Comparison of ENCODE assay signal across 10 mouse cellular contexts in the genomic region with DNA sequence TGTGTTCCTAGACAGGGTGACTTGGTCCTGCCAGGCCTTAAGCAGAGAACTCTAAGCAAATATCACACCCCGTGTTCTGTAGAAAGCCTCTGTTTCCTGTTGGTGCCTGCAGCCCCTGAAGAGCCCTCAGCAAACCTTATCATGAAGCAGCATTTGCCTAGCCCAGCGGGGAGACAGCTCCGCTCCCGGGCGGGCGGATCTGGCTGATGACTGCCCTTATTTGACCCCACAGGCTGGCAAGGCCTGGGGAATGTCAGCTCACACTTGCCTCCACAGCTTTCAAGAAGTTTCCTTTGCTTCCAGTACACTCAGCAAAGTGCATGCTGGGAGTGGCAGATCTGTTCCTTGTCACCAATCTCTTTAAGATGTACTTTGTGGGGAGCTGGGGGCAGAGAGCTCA. TPM values are rescaled to one million over a fixed set of nuclear protein-coding genes. Genes with fewer than 3 reads are reported as not detected.
A peak's percentile ranks its signal among the peaks of the same experiment; 100 is the strongest.
DNase-seq lines count a peak whose midpoint lies in the region; ATAC-seq and TF ChIP-seq lines count a peak whose summit lies in the region.
"Had no signal": no experiment of that assay in that cellular context is flagged by ENCODE, and none has a peak within 500 bp of the region (broad histone marks: within the 10 kb centered on the region; RNA-seq: fewer than 3 reads in every experiment).

No protein-coding gene starts in this region.

- H3K36me3 ChIP-seq in testis, adult 2 months (ENCODE audit: control insufficient read depth, insufficient read depth, low read length): no peaks in the 10 kb centered on the region
- H3K36me3 ChIP-seq: limb, embryonic 13.5 days had no signal

- intact Hi-C loops in heart, postnatal 14 days (cut with DNase I): no loop called here

- H3K4me3 ChIP-seq in testis, adult 2 months (ENCODE audit: control insufficient read depth, low read depth, low read length): no peak overlapping the region
- H3K4me3 ChIP-seq: limb, embryonic 13.5 days had no signal

- ATAC-seq in inflammation-experienced regulatory T-cells, adult 6 months: no peak
- ATAC-seq: Patski had no signal

- no peak for TF ChIP-seq POLR2A in testis, adult 2 months (IDR thresholded peaks at IDR 0.05; ENCODE audit: control insufficient read depth, low read depth, low read length)

- no peak for TF ChIP-seq CTCF in testis, adult 2 months (IDR thresholded peaks at IDR 0.05; ENCODE audit: control insufficient read depth, insufficient read depth, insufficient replicate concordance, low read depth, low read length)

- 0 out of 2 replicates have a peak overlapping the region, but pooled peaks have one; percentile 19 for H3K27ac ChIP-seq in testis, adult 2 months (ENCODE audit: control insufficient read depth, insufficient read depth, low read depth, low read length)
- H3K27ac ChIP-seq: limb, embryonic 13.5 days had no signal

- no peak for DNase-seq in testis, postnatal 10 days (ENCODE audit: low spot score)
- DNase-seq in heart, postnatal 14 days: peak; percentile 68 to 80
- DNase-seq in lung, postnatal 25 days (ENCODE audit: low spot score): peak; percentile 82
- DNase-seq in yolk sac, embryonic 10.5 days (ENCODE audit: low spot score): peak; percentile 86
- no peak for DNase-seq in left cerebral cortex, adult 9 months (ENCODE audit: low spot score in 2 of 2)
- no peak for DNase-seq in kidney, postnatal 25 days

- H3K27me3 ChIP-seq in testis, adult 2 months (ENCODE audit: control insufficient read depth, insufficient read depth, low read length): no peaks in the 10 kb centered on the region
- H3K27me3 ChIP-seq: limb, embryonic 13.5 days; Patski had no signal

- H3K4me1 ChIP-seq in testis, adult 2 months (ENCODE audit: control insufficient read depth, insufficient read depth, low read length): no peaks in the 10 kb centered on the region

RNA-seq across cellular contexts. Expression of a gene that starts 40.3 kb away (rescaled TPM):
- polyA plus RNA-seq in testis, adult 2 months (2012; rRNA removed): 8.2 and 8.3 TPM in 2 replicates
- total RNA-seq in heart, postnatal 14 days (2021): 100 to 1,000 TPM; 115 to 127 TPM
- 10 to 100 TPM in 1 of 3 experiments, 1 to 10 TPM in 2; 8.4 to 19.1 (median 8.6) TPM for polyA plus RNA-seq in inflammation-experienced regulatory T-cells, adult 6 months (2017; shearing (Covaris generic))

RNA-seq across cellular contexts. Expression of a gene that starts 57.7 kb away (rescaled TPM):
- 1.5 TPM in 2 replicates for polyA plus RNA-seq in testis, adult 2 months (2012; rRNA removed)
- 10 to 100 TPM; 16.7 to 18.2 TPM for total RNA-seq in heart, postnatal 14 days (2021)
- polyA plus RNA-seq in inflammation-experienced regulatory T-cells, adult 6 months (2017; shearing (Covaris generic)): 1 to 10 TPM in 2 of 3 experiments, under 1 TPM in 1; 0.54 to 5.8 (median 2.4) TPM

Comparison
In these comparisons a context has a peak if more than half of its experiments do, and no peak if none do; other contexts are left out.
1. DNase-seq: peak in heart, postnatal 14 days (2 of 2), lung, postnatal 25 days (single experiment) and yolk sac, embryonic 10.5 days (single experiment); none in testis, postnatal 10 days (single experiment), left cerebral cortex, adult 9 months (0 of 2) and kidney, postnatal 25 days (0 of 2).